Mouse (Mus musculus) heart, postnatal 0 days (tissue): ENCODE measurements at regions not wholly inside any gene's neighbourhood (a gene's known extent, or its start where the extent isn't known, plus 50 kb on each side); places are given as distances from the start of the nearest gene placed in this dataset.

Experiments used
- ATAC-seq: fragments of 200-750 bp; cut with Nextera tagmentation; 2 replicates; pipeline ENCODE4 v1.8.0; 2017; ENCODE audit warnings: low read depth, moderate number of reproducible peaks, moderate library complexity; ENCODE audit not compliant: insufficient read depth
- DNase-seq: peaks from one replicate; pipeline ENCODE4 v3.0.0-alpha.2; 2016; ENCODE audit warnings: low spot score
- H3K27ac ChIP-seq: fragments of 300-500 bp; sonication (generic); 2 replicates; pipeline ENCODE4 v1.5.1; 2014; ENCODE audit warnings: low read depth, mild to moderate bottlenecking
- H3K27me3 ChIP-seq: fragments of 300-500 bp; sonication (generic); 2 replicates; pipeline ENCODE4 v1.6.1; 2014; ENCODE audit warnings: low read length, mixed read lengths; ENCODE audit not compliant: control insufficient read depth, insufficient read depth
- H3K36me3 ChIP-seq: fragments of 300-500 bp; sonication (generic); replicated peaks from 2 replicates; pipeline ENCODE4 v1.6.1; 2014; ENCODE audit warnings: low read length, mixed read lengths; ENCODE audit not compliant: control insufficient read depth, insufficient read depth
- H3K4me1 ChIP-seq: fragments of 300-500 bp; sonication (generic); 2 replicates; pipeline ENCODE4 v1.6.1; 2014; ENCODE audit warnings: antibody characterized with exemption; ENCODE audit not compliant: control insufficient read depth, insufficient read depth
- H3K4me2 ChIP-seq: fragments of 300-500 bp; sonication (generic); 2 replicates; pipeline ENCODE4 v1.6.1; 2014; ENCODE audit warnings: low read depth, mild to moderate bottlenecking, low read length, moderate library complexity
- H3K4me3 ChIP-seq: fragments of 300-500 bp; sonication (generic); 2 replicates; pipeline ENCODE4 v1.5.1; 2014; ENCODE audit warnings: low read depth, low read length
- H3K9ac ChIP-seq: fragments of 300-500 bp; sonication (generic); replicated peaks from 2 replicates; pipeline ENCODE4 v1.6.1; 2014; ENCODE audit warnings: low read depth, low read length, mixed read lengths
- H3K9me3 ChIP-seq: fragments of 300-500 bp; sonication (generic); replicated peaks from 2 replicates; pipeline ENCODE4 v1.6.1; 2016; ENCODE audit warnings: low read length; ENCODE audit not compliant: control insufficient read depth
- CTCF ChIP-seq: IDR thresholded peaks from 2 replicates; pipeline ENCODE4 v1.5.1; 2016; ENCODE audit warnings: antibody characterized with exemption, control low read depth, low read depth
- EP300 ChIP-seq: IDR thresholded peaks from 2 replicates; pipeline ENCODE4 v1.6.1; 2016; ENCODE audit warnings: antibody characterized with exemption, low read depth
- WGBS: fragments of 180-500 bp; shearing (Covaris S2); extraction: QIAGEN DNeasy Blood & Tissue Kit; methylation state at CpG from one replicate; pipeline ENCODE4 v1.1.7; 2014; 5-methylcytosine and 5-hydroxymethylcytosine counted together

- Histone ChIP-seq H3K9ac (no peak overlapping the region), H3K27me3 (no peaks in the 10 kb centered on the region), H3K4me1 (no peaks in the 10 kb centered on the region), H3K4me3 (no peak overlapping the region), H3K4me2 (no peak overlapping the region), H3K9me3 (no peaks in the 10 kb centered on the region), H3K27ac (no peak overlapping the region), H3K36me3 (no peaks in the 10 kb centered on the region)
- no peak for TF ChIP-seq EP300
- TF ChIP-seq CTCF = no peak
- DNase-seq = no peak
- no peak for ATAC-seq
- 85% methylated on average over 3 of the region's 3 CpGs for WGBS
Measured at GRCm38 (mm10) chr2:21939993-21940392, 287.3 kb upstream of the Myo3a start.

DNA sequence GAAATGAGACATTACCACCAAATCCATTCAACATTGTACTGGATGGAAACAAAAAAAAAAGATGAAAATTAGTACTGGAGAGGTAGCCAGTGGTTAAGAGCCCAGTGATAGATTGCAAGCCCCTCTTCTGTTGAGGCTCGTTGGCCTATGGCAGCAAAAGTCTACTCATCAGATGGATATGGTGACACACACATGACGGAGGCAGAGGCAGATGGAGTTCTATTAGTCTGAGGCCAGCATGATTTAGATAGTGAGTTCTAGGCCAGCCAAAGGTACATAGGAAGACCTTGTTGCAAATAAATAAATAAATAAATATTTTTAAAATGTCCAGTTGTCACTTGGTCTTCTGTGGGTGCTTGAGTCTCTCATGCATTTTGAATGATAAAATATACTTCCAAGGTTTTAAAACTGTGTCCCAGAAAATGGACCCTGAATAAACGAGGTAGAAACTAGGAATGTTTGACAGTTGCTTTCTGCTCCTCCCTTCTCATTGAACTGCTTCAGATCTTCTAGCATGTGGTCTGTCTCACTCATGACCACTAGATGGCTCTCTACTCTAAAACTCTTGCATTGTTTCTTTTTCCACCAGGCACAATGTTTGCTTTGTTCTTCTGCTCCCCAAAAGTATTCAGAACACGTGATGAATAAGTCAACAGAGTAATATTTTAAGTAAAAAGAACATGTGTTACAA, 286.4 kb upstream of the Myo3a start:
- Histone ChIP-seq H3K4me2 (no peak overlapping the region), H3K27ac (no peak overlapping the region), H3K4me1 (no peaks in the 10 kb centered on the region), H3K9ac (no peak overlapping the region), H3K9me3 (no peaks in the 10 kb centered on the region), H3K36me3 (no peaks in the 10 kb centered on the region), H3K4me3 (no peak overlapping the region), H3K27me3 (no peaks in the 10 kb centered on the region)
- peak; percentile 51 for DNase-seq
- 48% methylated on average over 4 of the region's 4 CpGs for WGBS
- no peak for ATAC-seq
- peak; percentile 67 for TF ChIP-seq CTCF
- no peak for TF ChIP-seq EP300

GRCm38 (mm10) chr2:21941488-21942000, 285.8 kb upstream of the Myo3a start:
- no peak overlapping the region for H3K4me2 ChIP-seq
- H3K9ac ChIP-seq = no peak overlapping the region
- no peaks in the 10 kb centered on the region for H3K36me3 ChIP-seq
- H3K4me3 ChIP-seq = no peak overlapping the region
- H3K27me3 ChIP-seq = no peaks in the 10 kb centered on the region
- no peaks in the 10 kb centered on the region for H3K4me1 ChIP-seq
- WGBS = 43% methylated on average over 2 of the region's 2 CpGs
- TF ChIP-seq CTCF (no peak), EP300 (no peak)
- no peak for DNase-seq
- ATAC-seq = no peak
- H3K27ac ChIP-seq = no peak overlapping the region
- H3K9me3 ChIP-seq = no peaks in the 10 kb centered on the region

GRCm38 (mm10) chr2:21943676-21944075, 283.6 kb upstream of the Myo3a start:
- no peak for TF ChIP-seq CTCF
- no peak for TF ChIP-seq EP300
- H3K4me1 ChIP-seq = no peaks in the 10 kb centered on the region
- H3K27ac ChIP-seq = no peak overlapping the region
- no peak overlapping the region for H3K9ac ChIP-seq
- DNase-seq = no peak
- no peaks in the 10 kb centered on the region for H3K36me3 ChIP-seq
- no peak overlapping the region for H3K4me2 ChIP-seq
- no peaks in the 10 kb centered on the region for H3K9me3 ChIP-seq
- no peak for ATAC-seq
- 78% methylated on average over 2 of the region's 2 CpGs for WGBS
- H3K27me3 ChIP-seq = no peaks in the 10 kb centered on the region
- no peak overlapping the region for H3K4me3 ChIP-seq

- 89% methylated on average over 2 of the region's 2 CpGs for WGBS
Measured at GRCm38 (mm10) chr2:21946484-21946883, 280.8 kb upstream of the Myo3a start.

DNA sequence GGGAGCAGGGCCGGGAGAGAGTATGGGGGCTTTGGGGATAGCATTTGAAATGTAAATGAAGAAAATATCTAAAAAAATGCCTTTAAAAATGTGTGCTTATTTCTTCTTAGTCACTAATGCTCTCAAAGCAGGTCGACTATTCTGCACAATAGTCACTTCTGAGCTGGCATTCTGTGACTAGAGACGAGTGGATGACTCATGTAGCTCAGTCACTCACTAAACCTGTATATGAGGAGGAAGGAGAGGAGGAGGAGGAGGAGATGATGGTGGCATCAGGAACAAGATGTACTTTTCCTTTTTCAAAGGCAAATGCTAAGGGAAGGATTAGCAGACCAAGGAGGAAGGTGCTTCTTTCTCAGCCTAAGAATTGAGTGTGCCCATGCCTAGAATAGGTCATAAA, 276.0 kb upstream of the Myo3a start:
- no peak overlapping the region for H3K4me3 ChIP-seq
- no peak overlapping the region for H3K9ac ChIP-seq
- WGBS = 53% methylated on average over 3 of the region's 3 CpGs
- H3K4me2 ChIP-seq = no peak overlapping the region
- no peak overlapping the region for H3K27ac ChIP-seq
- ATAC-seq = no peak
- DNase-seq = no peak
- no peaks in the 10 kb centered on the region for H3K27me3 ChIP-seq
- no peaks in the 10 kb centered on the region for H3K36me3 ChIP-seq
- H3K9me3 ChIP-seq = no peaks in the 10 kb centered on the region
- no peaks in the 10 kb centered on the region for H3K4me1 ChIP-seq
- TF ChIP-seq EP300 (no peak), CTCF (no peak)

More at GRCm38 (mm10) chr2:21946484-21946883, 280.8 kb upstream of the Myo3a start:
- ATAC-seq (no peak), DNase-seq (no peak)
- H3K9ac ChIP-seq = no peak overlapping the region
- H3K27me3 ChIP-seq = no peaks in the 10 kb centered on the region
- H3K4me3 ChIP-seq = no peak overlapping the region
- H3K4me1 ChIP-seq = no peaks in the 10 kb centered on the region
- no peak overlapping the region for H3K27ac ChIP-seq
- no peak overlapping the region for H3K4me2 ChIP-seq
- no peaks in the 10 kb centered on the region for H3K9me3 ChIP-seq
- H3K36me3 ChIP-seq = no peaks in the 10 kb centered on the region
- TF ChIP-seq CTCF (no peak), EP300 (no peak)
